ENCODE assay signal across 8 mouse cellular contexts in genomic region chr15:100126456-100127107, GRCm38 (mm10).
DNase-seq lines count a peak whose midpoint lies in the region; ATAC-seq and TF ChIP-seq lines count a peak whose summit lies in the region.

No protein-coding gene starts in this region.

- H3K9me3 ChIP-seq in MEL (replicated peaks; ENCODE audit: insufficient read depth, low read length), result no peaks in the 10 kb centered on the region
- no peaks in the 10 kb centered on the region for H3K9me3 ChIP-seq in hindbrain, embryonic 11.5 days (ENCODE audit: control insufficient read depth, low read length)

- H3K9ac ChIP-seq in MEL (ENCODE audit: control insufficient read depth, low read depth, low read length, poor library complexity, severe bottlenecking), result no peak overlapping the region
- H3K9ac ChIP-seq in hindbrain, embryonic 11.5 days (ENCODE audit: low read depth, low read length), result no peak overlapping the region

- peak; percentile 82 for TF ChIP-seq RAD21 in MEL (IDR thresholded peaks at IDR 0.05; ENCODE audit: low read depth, low read length)

- DNase-seq in MEL (ENCODE audit: low read depth, low spot score), result peak; percentile 82
- peak; percentile 84 to 91 for DNase-seq in cerebellum, adult 2 months
- DNase-seq in frontal cortex, adult 2 months (ENCODE audit: extremely low spot score in 1 of 2, low spot score in 1 of 2), result peak; percentile 76 to 87
- DNase-seq in hindbrain, embryonic 11.5 days (ENCODE audit: low spot score), result peak; percentile 87
- DNase-seq in layer of hippocampus, adult 9-11 months, result peak; percentile 88
- DNase-seq in lung, postnatal 10 days, result peak; percentile 93
- peak; percentile 61 for DNase-seq in retina, adult 2 months (ENCODE audit: low read depth, low spot score)
- peak; percentile 82 for DNase-seq in thymus, postnatal 25 days

- WGBS in cerebellum, adult 2 months, result 3% methylated on average over 11 of the region's 11 CpGs
- 18% methylated on average over 11 of the region's 11 CpGs for WGBS in hindbrain, embryonic 11.5 days

- TF ChIP-seq EP300 in MEL (IDR thresholded peaks at IDR 0.05; ENCODE audit: low read depth in 1 of 2, low read length in 2 of 2), result no peak

- peak; percentile 65 for ATAC-seq in hindbrain, embryonic 11.5 days (ENCODE audit: low FRiP score)

- TF ChIP-seq POLR2A in MEL (IDR thresholded peaks at IDR 0.05; ENCODE audit: control insufficient read depth in 1 of 2, insufficient read depth in 1 of 2, low read depth in 1 of 2, low read length in 2 of 2, poor library complexity in 1 of 2), result no peak
- no peak for TF ChIP-seq POLR2A in cerebellum, adult 2 months (IDR thresholded peaks at IDR 0.05; ENCODE audit: borderline replicate concordance, insufficient read depth, low read length)

- no peak overlapping the region for H3K4me2 ChIP-seq in hindbrain, embryonic 11.5 days (replicated peaks; ENCODE audit: low read depth, low read length)

- peaks cover 0 to 13% of the 10 kb centered on the region in 2 experiments; a peak in 2 of 4 replicates for H3K36me3 ChIP-seq in MEL (ENCODE audit: control insufficient read depth in 1 of 2, insufficient read depth in 2 of 2, low read length in 2 of 2)
- H3K36me3 ChIP-seq in hindbrain, embryonic 11.5 days (ENCODE audit: control insufficient read depth, insufficient read depth, low read length), result no peaks in the 10 kb centered on the region

- no peaks in the 10 kb centered on the region for H3K79me2 ChIP-seq in MEL (ENCODE audit: control insufficient read depth, insufficient read depth, low read length, poor library complexity)

- H3K4me1 ChIP-seq in MEL (ENCODE audit: control insufficient read depth in 1 of 2, insufficient read depth in 2 of 2, low read length in 2 of 2), result peaks cover 10 to 19% of the 10 kb centered on the region in 2 experiments
- H3K4me1 ChIP-seq in cerebellum, adult 2 months (ENCODE audit: control insufficient read depth, insufficient read depth, low read length), result peaks cover 11% of the 10 kb centered on the region
- H3K4me1 ChIP-seq in hindbrain, embryonic 11.5 days (replicated peaks; ENCODE audit: control insufficient read depth, insufficient read depth, low read length), result peaks cover 6% of the 10 kb centered on the region; the same call in 1 of the 2 replicates

- H3K27ac ChIP-seq in MEL (ENCODE audit: control insufficient read depth, low read depth, low read length), result no peak overlapping the region
- H3K27ac ChIP-seq in cerebellum, adult 2 months (ENCODE audit: insufficient read depth, low read length), result peak overlapping the region; percentile 47; the same call in 1 of the 2 replicates
- H3K27ac ChIP-seq in hindbrain, embryonic 11.5 days (ENCODE audit: low read depth, low read length), result no peak overlapping the region

- H3K27me3 ChIP-seq in MEL (ENCODE audit: control insufficient read depth in 1 of 2, insufficient read depth in 2 of 2, low read length in 2 of 2), result no peaks in the 10 kb centered on the region
- no peaks in the 10 kb centered on the region for H3K27me3 ChIP-seq in cerebellum, adult 2 months (ENCODE audit: control insufficient read depth, insufficient read depth, low read length)
- no peaks in the 10 kb centered on the region for H3K27me3 ChIP-seq in hindbrain, embryonic 11.5 days (ENCODE audit: control insufficient read depth, insufficient read depth, low read length)

- no peak overlapping the region for H3K4me3 ChIP-seq in MEL (ENCODE audit: control insufficient read depth in 1 of 2, insufficient read depth in 1 of 2, low read depth in 2 of 2, low read length in 2 of 2)
- H3K4me3 ChIP-seq in cerebellum, adult 2 months (replicated peaks; ENCODE audit: insufficient read depth, low read depth, low read length), result peak overlapping the region; percentile 36
- H3K4me3 ChIP-seq in hindbrain, embryonic 11.5 days (ENCODE audit: low read depth, low read length), result no peak overlapping the region

- peak; percentile 93 to 98 (median 97) for TF ChIP-seq CTCF in MEL (IDR thresholded peaks at IDR 0.05 in 2 of 3, conservative IDR thresholded peaks at IDR 0.05 in 1 of 3; ENCODE audit: control insufficient read depth in 1 of 3, insufficient read depth in 1 of 3, low read depth in 2 of 3, low read length in 3 of 3, poor library complexity in 1 of 3, severe bottlenecking in 1 of 3)
- TF ChIP-seq CTCF in cerebellum, adult 2 months (IDR thresholded peaks at IDR 0.05; ENCODE audit: borderline replicate concordance, insufficient read depth, low read depth, low read length), result peak; percentile 93

TF ChIP-seq in MEL, 35 proteins besides CTCF, POLR2A, EP300 and RAD21:
- TF ChIP-seq TCF12 (IDR thresholded peaks at IDR 0.05; ENCODE audit: low read depth, low read length) (no peak), UBTF (IDR thresholded peaks at IDR 0.05; ENCODE audit: borderline replicate concordance, insufficient read depth, low read depth, low read length) (no peak), SMC3 (IDR thresholded peaks at IDR 0.05; ENCODE audit: low read depth, low read length) (peak; percentile 77), HCFC1 (IDR thresholded peaks at IDR 0.05; ENCODE audit: low read depth, low read length) (no peak), MEF2A (IDR thresholded peaks at IDR 0.05; ENCODE audit: extremely low read depth, insufficient replicate concordance, low read depth, low read length, poor library complexity, severe bottlenecking) (no peak), SIN3A (IDR thresholded peaks at IDR 0.05; ENCODE audit: low read length) (peak; percentile 43), CHD1 (IDR thresholded peaks at IDR 0.05; ENCODE audit: low read depth, low read length) (no peak), JUND (IDR thresholded peaks at IDR 0.05; ENCODE audit: low read depth, low read length) (no peak), USF1 (IDR thresholded peaks at IDR 0.05; ENCODE audit: low read depth, low read length) (no peak), TAL1 (IDR thresholded peaks at IDR 0.05; ENCODE audit: low read length) (no peak), MAX (IDR thresholded peaks at IDR 0.05; ENCODE audit: low read length) (no peak), BHLHE40 (IDR thresholded peaks at IDR 0.05; ENCODE audit: borderline replicate concordance, low read depth, low read length) (no peak), USF2 (IDR thresholded peaks at IDR 0.05; ENCODE audit: borderline replicate concordance in 1 of 2, insufficient read depth in 1 of 2, low read depth in 1 of 2, low read length in 2 of 2) (no peak), ZKSCAN1 (IDR thresholded peaks at IDR 0.05; ENCODE audit: low read depth, low read length) (no peak), POLR2AphosphoS5 (IDR thresholded peaks at IDR 0.05; ENCODE audit: borderline replicate concordance, low read depth, low read length) (no peak), E2F4 (IDR thresholded peaks at IDR 0.05; ENCODE audit: borderline replicate concordance, low read depth, low read length) (no peak), TBP (IDR thresholded peaks at IDR 0.05; ENCODE audit: low read depth, low read length) (no peak), KAT2A (conservative IDR thresholded peaks at IDR 0.05; ENCODE audit: low read depth, low read length) (no peak), NRF1 (IDR thresholded peaks at IDR 0.05; ENCODE audit: insufficient read depth, low read depth, low read length, poor library complexity, severe bottlenecking) (no peak), MAFK (IDR thresholded peaks at IDR 0.05; ENCODE audit: borderline replicate concordance, low read depth, low read length) (no peak), CHD2 (IDR thresholded peaks at IDR 0.05; ENCODE audit: low read length) (no peak), POLR2AphosphoS2 (IDR thresholded peaks at IDR 0.05; ENCODE audit: low read length) (no peak), ZC3H11A (IDR thresholded peaks at IDR 0.05; ENCODE audit: low read depth, low read length) (peak; percentile 57)
